Mouse (Mus musculus) heart, embryonic 15.5 days (tissue): Measurements from ENCODE around the gene Zswim3. TPM values are rescaled to one million over a fixed set of nuclear protein-coding genes. Genes with fewer than 3 reads are reported as not detected.
"Not testable (repeated sequence)": the region's sequence is repeated elsewhere in the genome, so short reads cannot be mapped to it uniquely, and the experiment has no call there.

Experiments
- ATAC-seq: fragments of 200-750 bp; cut with Nextera tagmentation; replicated peaks from 2 replicates; pipeline ENCODE4 v1.8.0; 2017; ENCODE audit warnings: low read depth, moderate TSS enrichment; ENCODE audit not compliant: insufficient number of reproducible peaks, insufficient read depth, low FRiP score
- H3K27ac ChIP-seq: fragments of 300-500 bp; sonication (generic); 2 replicates; pipeline ENCODE4 v1.5.1; 2015; ENCODE audit warnings: mild to moderate bottlenecking, inconsistent platforms
- H3K27me3 ChIP-seq: fragments of 300-500 bp; sonication (generic); 2 replicates; pipeline ENCODE4 v1.6.1; 2015; ENCODE audit warnings: inconsistent platforms
- H3K36me3 ChIP-seq: fragments of 300-500 bp; sonication (generic); 2 replicates; pipeline ENCODE4 v1.6.1; 2015; ENCODE audit warnings: mild to moderate bottlenecking, inconsistent platforms
- H3K4me1 ChIP-seq: fragments of 300-500 bp; sonication (generic); replicated peaks from 2 replicates; pipeline ENCODE4 v1.6.1; 2015; ENCODE audit warnings: inconsistent platforms
- H3K4me2 ChIP-seq: fragments of 300-500 bp; sonication (generic); 2 replicates; pipeline ENCODE4 v1.6.1; 2015; ENCODE audit warnings: inconsistent platforms, mild to moderate bottlenecking, moderate library complexity
- H3K4me3 ChIP-seq: fragments of 300-500 bp; sonication (generic); 2 replicates; pipeline ENCODE4 v1.5.1; 2015; ENCODE audit warnings: mild to moderate bottlenecking, inconsistent platforms
- H3K9ac ChIP-seq: fragments of 300-500 bp; sonication (generic); 2 replicates; pipeline ENCODE4 v1.6.1; 2015; ENCODE audit warnings: mild to moderate bottlenecking, inconsistent platforms
- H3K9me3 ChIP-seq: fragments of 300-500 bp; sonication (generic); replicated peaks from 2 replicates; pipeline ENCODE4 v1.6.1; 2016; ENCODE audit warnings: inconsistent platforms
- WGBS: fragments of 180-500 bp; shearing (Covaris S2); methylation state at CpG from one replicate; pipeline ENCODE4 v1.1.7; 2015; ENCODE audit warnings: mixed read lengths; 5-methylcytosine and 5-hydroxymethylcytosine counted together
- polyA plus RNA-seq: library from polyadenylated mRNA; unstranded; fragments of >200 nt; fragmentation: Nextera tagmentation; extraction: Ambion mirVana; gene quantifications from 2 replicates; pipeline ENCODE4 v1.2.1, GENCODE M21; 2015

The Zswim3 gene
- polyA plus RNA-seq, 1 experiment from 2014 or later, result 4.9 TPM

DNA sequence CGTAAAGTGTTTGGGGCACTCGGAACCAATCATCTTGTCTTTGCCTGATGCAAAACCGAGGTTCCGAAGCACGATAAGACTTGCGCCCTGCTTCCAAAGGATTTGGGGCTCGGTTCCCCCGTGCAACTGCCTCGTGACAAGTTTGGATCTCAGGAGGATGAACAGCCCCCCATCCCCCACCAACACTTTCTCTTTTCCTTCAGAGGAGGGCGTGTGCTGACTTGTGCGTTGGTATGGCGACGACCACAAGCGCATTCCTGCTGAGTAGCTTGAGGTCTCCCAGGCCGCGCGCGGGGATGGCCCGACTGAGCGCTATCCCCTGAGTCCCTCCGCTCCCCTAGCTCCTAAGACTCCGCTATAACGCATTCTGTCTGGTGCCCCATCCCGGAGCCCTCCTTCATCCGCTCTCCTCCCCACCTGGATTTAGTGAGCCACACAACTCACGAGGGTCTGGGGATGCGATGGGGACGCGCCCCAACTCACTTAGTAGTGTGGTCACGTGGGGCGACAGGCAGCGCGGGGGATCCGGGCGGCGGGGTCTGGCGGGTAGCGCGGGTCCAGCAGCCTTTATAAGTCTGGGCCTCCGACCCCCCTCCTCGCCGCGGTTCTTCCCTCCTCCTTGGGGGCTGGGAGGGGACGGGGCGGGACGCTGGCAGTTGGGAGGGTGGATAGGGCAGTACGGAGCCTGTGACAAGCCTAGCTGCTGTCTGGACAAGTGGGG lies 52.4 kb downstream of the Zswim3 start, which contains the start of gene Pltp:
Pltp (minus strand) TSS at position 611 of the 721 bp plus-strand sequence.
- Histone ChIP-seq H3K27ac (peak within 1 kb of the TSS; percentile 10; the same call in 1 of the 2 replicates), H3K4me3 (peak within 1 kb of the TSS; percentile 58), H3K4me1 (peaks cover 40% of the 10 kb centered on the region), H3K4me2 (peak within 1 kb of the TSS; percentile 96), H3K9me3 (no peaks in the 10 kb centered on the region), H3K9ac (peak within 1 kb of the TSS; percentile 46), H3K36me3 (no peaks in the 10 kb centered on the region), H3K27me3 (peaks cover 59% of the 10 kb centered on the region)
- WGBS, result under 1% methylated on average over 47 of the region's 47 CpGs
- ATAC-seq, result peak; percentile 37; the same call in 1 of the 2 replicates

DNA sequence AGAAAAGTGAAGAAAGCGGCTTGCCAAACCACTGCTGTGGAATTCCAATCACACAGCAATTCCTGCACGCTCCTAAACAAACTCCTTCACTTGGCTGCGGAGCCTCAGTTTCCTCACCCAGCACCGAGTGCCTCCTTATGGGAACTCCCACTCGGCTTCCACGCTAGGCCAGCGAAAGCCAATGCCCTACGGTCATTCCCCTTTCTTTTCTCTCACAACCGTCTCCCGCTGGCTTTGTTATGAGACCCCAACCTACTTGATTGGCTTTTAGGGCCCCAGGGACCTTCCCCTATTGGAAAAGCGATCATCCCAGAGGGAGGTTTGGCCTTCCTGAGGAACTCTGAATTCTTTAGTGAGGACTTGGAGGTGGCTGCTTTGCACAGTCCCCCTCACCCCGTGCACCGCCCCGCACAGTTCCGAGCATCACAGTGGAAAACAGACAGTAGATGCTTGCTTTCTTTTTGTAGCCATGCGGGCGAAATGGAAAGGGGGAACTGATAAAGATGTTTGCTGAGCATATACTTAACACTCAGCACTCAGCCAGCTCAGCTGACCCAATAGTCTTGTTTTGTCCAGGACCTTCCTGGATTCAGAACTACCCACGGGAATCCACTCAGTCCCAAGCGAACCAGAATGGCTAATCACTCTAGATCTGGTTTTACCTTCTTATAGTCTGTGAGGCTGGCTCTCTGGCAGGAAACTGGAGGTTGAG lies 53.1 kb downstream of the Zswim3 start:
- H3K4me2 ChIP-seq, result peak overlapping the region; percentile 96
- H3K9ac ChIP-seq, result peak overlapping the region; percentile 46; the same call in 1 of the 2 replicates
- H3K4me3 ChIP-seq, result peak overlapping the region; percentile 58
- no peak for ATAC-seq
- H3K4me1 ChIP-seq, result peaks cover 44% of the 10 kb centered on the region
- WGBS, result 12% methylated on average over 19 of the region's 19 CpGs
- peak overlapping the region; percentile 10; the same call in 1 of the 2 replicates for H3K27ac ChIP-seq
- peaks cover 54% of the 10 kb centered on the region for H3K27me3 ChIP-seq
- H3K36me3 ChIP-seq, result no peaks in the 10 kb centered on the region
- no peaks in the 10 kb centered on the region for H3K9me3 ChIP-seq

DNA sequence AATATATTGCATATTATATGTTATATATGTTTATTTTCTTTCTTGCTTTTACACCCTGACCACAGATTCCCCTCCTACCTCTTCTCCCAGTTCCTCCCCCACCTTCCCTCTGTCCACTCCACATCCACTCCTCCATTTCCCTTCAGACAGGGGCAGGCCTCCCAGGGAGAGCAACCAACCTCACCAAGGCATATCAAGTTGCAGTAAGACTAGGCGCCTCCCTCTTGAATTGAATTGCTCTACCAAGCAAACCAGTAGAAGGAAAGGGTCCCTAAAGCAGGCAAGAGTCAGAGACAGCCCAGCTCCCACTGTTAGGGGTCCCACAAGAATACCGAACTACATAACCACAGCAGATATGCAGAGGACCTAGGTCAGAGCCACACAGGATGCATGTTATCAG lies 54.3 kb downstream of the Zswim3 start:
- ATAC-seq, result no peak
- WGBS, result 44% methylated on average over 2 of the region's 2 CpGs
- Histone ChIP-seq H3K9ac (no peak overlapping the region), H3K4me1 (peaks cover 44% of the 10 kb centered on the region), H3K9me3 (no peaks in the 10 kb centered on the region), H3K36me3 (no peaks in the 10 kb centered on the region), H3K4me2 (no peak overlapping the region), H3K4me3 (no peak overlapping the region), H3K27me3 (peaks cover 48% of the 10 kb centered on the region), H3K27ac (no peak overlapping the region)

DNA sequence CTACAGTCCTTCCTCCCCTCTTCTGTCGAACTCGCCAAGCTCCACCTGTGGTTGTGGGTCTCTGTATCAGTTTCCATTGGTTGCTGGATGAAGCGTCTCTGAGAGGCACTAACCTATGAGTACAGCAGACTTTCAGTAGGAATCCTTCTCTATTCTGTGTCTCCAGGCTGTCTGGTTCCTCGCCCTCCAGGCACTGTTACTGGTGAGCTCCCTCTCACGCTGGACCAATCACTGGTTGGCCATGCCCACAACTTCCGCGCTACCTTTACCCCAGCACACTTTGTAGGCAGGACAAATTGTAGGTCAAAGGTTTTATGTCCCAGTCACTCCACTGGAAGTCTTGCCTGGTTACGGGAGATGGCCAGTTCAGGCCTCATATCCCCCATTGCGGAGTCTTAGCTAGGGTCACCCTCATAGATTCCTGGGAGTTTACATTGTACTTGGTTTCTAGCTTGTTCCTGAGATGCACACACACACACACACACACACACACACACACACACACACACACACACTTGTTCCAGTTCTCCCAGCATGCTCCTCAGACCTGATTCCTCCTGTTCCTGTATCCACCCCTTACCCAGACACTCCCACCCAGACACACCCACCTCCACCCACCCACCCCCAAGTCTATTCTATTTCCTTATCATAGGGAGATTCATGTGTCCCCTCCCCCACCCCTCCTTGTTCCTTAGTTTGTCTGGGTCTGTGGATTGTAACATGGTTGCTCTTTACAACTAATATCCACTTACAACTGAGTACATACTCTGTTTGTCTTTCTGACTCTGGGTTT lies 54.9 kb downstream of the Zswim3 start:
- no peaks in the 10 kb centered on the region for H3K36me3 ChIP-seq
- H3K27ac ChIP-seq, result no peak overlapping the region
- H3K9me3 ChIP-seq, result no peaks in the 10 kb centered on the region
- WGBS, result 59% methylated on average over 9 of the region's 9 CpGs
- no peak overlapping the region for H3K9ac ChIP-seq
- H3K4me2 ChIP-seq, result no peak overlapping the region
- H3K4me3 ChIP-seq, result no peak overlapping the region
- peaks cover 47% of the 10 kb centered on the region for H3K4me1 ChIP-seq
- peaks cover 41% of the 10 kb centered on the region for H3K27me3 ChIP-seq
- no peak for ATAC-seq

DNA sequence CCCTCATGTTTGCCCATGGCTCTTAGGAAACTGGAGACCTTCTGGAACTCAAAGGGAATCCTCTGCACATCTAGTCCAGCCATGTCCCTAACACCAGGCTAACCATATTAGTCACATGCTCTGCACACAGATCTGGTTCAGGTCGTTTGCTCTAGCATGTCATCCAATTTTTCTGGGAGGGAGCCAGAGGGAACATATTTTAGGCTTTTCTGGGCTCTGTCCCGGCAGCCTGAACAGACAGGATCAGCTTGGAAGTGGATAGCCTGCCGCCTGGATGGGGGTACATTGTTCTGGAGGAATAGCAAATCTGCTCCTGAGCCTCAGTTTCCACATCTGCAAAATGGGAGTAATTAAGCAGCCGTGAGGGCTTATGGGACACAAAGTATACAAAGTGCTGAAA lies 56.2 kb downstream of the Zswim3 start:
- peak overlapping the region; percentile 68; the same call in 1 of the 2 replicates for H3K27ac ChIP-seq

DNA sequence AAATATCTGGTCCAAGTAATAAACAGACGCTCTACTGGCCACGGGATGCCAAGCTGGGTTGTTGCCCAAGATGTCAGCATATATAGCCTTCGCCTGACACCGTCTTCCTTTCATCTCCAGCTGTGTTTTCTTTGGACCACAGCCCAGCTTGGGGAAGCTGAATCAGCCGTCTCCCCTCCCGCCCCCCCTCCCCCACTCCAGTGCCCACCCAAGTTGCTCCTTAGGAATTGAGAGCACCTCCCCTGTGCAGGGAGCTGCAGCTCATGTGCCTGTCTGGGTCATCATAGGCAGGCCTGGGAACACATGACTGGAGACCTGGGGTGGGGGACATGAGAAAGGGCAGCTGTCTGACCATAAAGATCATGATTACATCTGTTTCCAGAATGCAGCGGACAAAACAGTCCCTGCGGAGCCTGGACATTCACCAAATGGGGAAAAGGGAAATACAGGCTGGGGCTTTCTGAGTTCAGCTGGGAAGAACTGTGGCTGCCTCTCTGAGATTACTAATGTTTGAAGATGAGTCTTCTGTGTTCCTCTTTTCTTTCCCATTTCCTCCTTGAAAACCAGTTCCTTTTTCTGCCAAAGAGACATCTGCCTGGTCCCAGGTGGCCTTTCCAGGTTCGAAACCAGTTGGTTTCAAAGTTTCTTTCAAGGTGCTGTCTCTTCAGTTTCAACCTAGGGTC lies 57.4 kb downstream of the Zswim3 start:
- H3K4me3 ChIP-seq, result no peak overlapping the region
- peak overlapping the region; percentile 68 for H3K27ac ChIP-seq
- peaks cover 18% of the 10 kb centered on the region for H3K27me3 ChIP-seq
- H3K4me2 ChIP-seq, result peak overlapping the region; percentile 18; the same call in 1 of the 2 replicates
- 31% methylated on average over 9 of the region's 9 CpGs for WGBS
- no peaks in the 10 kb centered on the region for H3K36me3 ChIP-seq
- H3K9ac ChIP-seq, result no peak overlapping the region
- peaks cover 44% of the 10 kb centered on the region for H3K4me1 ChIP-seq
- H3K9me3 ChIP-seq, result no peaks in the 10 kb centered on the region
- ATAC-seq, result peak; percentile 53; the same call in 1 of the 2 replicates

More for the DNA sequence above, 56.2 kb downstream of the Zswim3 start:
- no peak overlapping the region for H3K4me2 ChIP-seq
- no peak overlapping the region for H3K9ac ChIP-seq
- H3K4me3 ChIP-seq, result no peak overlapping the region
- no peaks in the 10 kb centered on the region for H3K9me3 ChIP-seq
- peaks cover 30% of the 10 kb centered on the region for H3K27me3 ChIP-seq
- WGBS, result 60% methylated on average over 4 of the region's 4 CpGs
- H3K4me1 ChIP-seq, result peaks cover 46% of the 10 kb centered on the region
- no peak for ATAC-seq
- no peaks in the 10 kb centered on the region for H3K36me3 ChIP-seq

DNA sequence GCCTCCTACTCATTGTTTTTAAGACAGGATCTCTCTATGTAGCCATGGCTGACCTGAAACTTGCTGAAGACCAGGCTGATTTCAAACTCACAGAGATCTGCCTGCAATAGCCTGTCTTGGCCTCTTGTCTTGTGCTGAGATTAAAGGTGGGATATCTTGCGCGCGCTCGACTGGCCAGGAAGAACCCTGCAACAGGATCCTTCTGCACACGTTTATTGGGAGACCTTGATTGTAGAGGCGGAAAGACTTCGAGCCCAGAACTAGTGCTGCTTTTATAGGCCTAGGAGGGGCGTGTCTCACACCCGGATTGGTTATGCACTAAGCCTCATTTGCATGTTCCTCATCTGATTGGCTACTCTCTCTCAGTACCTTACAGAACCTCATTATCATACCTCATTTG lies 58.5 kb downstream of the Zswim3 start:
- H3K4me3 ChIP-seq, H3K36me3 ChIP-seq, H3K9ac ChIP-seq, ATAC-seq, H3K4me2 ChIP-seq, H3K27me3 ChIP-seq, H3K9me3 ChIP-seq, H3K27ac ChIP-seq: not testable (repeated sequence)
- H3K4me1 ChIP-seq, result peaks cover 36% of the 10 kb centered on the region
- 91% methylated on average over 7 of the region's 9 CpGs for WGBS

DNA sequence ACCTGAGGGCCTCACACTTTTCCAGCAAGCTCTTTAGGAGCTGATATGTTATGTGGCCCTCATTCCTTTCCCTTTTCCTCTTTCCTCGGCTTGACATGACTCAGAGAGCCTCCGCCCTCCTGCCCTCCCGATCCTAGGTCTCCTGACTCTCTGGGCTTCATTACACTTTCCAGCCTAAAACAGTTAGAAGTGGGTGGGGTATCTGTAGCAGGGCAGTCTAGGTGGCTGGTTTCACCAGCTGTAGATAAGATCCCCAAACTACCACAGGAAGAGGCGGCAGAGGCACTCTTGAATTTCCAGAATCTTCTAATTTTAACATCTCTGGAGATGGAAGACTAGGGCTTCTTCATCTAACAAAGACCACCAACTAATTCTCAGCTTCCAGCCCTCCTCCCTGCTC lies 59.7 kb downstream of the Zswim3 start:
- Histone ChIP-seq H3K4me3 (no peak overlapping the region), H3K9me3 (no peaks in the 10 kb centered on the region), H3K9ac (no peak overlapping the region), H3K27ac (no peak overlapping the region), H3K36me3 (no peaks in the 10 kb centered on the region), H3K4me2 (no peak overlapping the region), H3K27me3 (no peaks in the 10 kb centered on the region), H3K4me1 (peaks cover 34% of the 10 kb centered on the region)
- WGBS, result 56% methylated on average over 4 of the region's 4 CpGs
- ATAC-seq, result no peak

DNA sequence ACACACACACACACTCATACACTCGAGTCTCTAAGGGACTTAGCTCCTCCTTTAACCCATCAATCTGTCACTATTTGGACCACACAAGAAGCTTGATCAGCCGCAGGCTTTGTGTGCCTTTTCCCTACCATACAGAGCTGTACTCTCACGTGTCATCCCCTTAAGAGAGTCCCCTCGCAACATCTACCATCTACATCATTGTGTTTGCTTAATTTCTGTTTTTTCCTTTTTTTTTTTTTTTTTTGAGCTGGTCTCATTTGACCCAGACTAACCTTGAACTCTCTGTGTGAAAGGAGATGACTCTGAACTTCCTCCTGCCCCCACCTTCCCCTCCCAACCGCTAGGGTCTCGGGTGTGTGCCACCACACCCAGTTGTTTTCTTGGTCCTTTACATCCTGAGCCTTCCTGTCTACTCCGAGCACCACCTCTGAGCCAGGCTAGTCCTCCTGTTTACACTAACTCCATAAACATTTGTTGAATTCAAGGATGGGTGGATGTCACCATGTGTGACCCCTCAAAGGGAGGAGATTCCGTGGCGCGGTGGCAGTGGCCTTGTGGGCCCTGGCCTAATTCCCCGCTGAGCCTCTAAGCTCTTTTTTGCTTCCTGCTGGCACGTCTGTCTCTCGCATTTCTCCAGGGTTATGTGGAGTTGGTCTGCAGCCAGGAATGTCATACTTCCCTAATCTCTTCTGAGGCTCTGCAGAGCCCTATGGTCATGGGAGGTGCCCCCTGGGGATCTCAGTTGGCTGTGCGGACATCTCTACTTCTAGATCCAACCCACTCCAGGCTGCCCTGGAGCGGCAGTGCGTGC lies 62.0 kb downstream of the Zswim3 start:
- Histone ChIP-seq H3K27ac (peak overlapping the region; percentile 95), H3K27me3 (no peaks in the 10 kb centered on the region), H3K9me3 (no peaks in the 10 kb centered on the region), H3K4me3 (no peak overlapping the region), H3K36me3 (no peaks in the 10 kb centered on the region), H3K4me2 (peak overlapping the region; percentile 14), H3K4me1 (peaks cover 22% of the 10 kb centered on the region), H3K9ac (0 out of 2 replicates have a peak overlapping the region, but pooled peaks have one; percentile 25)
- 16% methylated on average over 16 of the region's 16 CpGs for WGBS
- ATAC-seq, result peak; percentile 94

DNA sequence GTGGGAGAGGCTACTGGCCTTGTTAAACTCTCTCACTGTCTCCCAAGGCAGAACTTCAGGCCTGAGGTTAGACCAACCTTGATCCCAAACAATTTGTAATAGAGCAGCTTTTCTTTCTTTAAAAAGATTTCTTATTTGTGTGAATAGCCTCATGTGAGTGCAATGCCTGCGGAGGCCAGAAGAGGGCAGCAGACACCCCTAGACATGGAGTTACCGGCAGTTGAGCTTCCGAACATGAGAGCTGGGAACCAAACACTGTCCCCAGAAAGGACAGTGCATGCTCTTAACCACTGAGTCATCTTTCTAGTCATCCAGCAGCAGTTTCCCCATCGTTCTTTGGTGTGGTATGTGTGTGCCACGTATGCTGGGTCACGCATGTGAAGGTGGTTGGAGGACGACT lies 62.7 kb downstream of the Zswim3 start:
- H3K4me3 ChIP-seq, result no peak overlapping the region
- 89% methylated on average over 7 of the region's 7 CpGs for WGBS

More for the DNA sequence above, 62.7 kb downstream of the Zswim3 start:
- H3K27ac ChIP-seq, result peak overlapping the region; percentile 95
- no peaks in the 10 kb centered on the region for H3K9me3 ChIP-seq
- H3K27me3 ChIP-seq, result no peaks in the 10 kb centered on the region
- no peak overlapping the region for H3K9ac ChIP-seq
- no peak for ATAC-seq
- peaks cover 16% of the 10 kb centered on the region for H3K4me1 ChIP-seq
- no peaks in the 10 kb centered on the region for H3K36me3 ChIP-seq
- no peak overlapping the region for H3K4me2 ChIP-seq
